Mouse (Mus musculus): Measurements from ENCODE around the gene Il6. TPM values are rescaled to one million over a fixed set of nuclear protein-coding genes. Genes with fewer than 3 reads are reported as not detected.

The Il6 gene
- total RNA-seq, 1 experiment from 2014 or later: 122 TPM

Other genes starting within 250 kb of the Il6 start
- gene Tyms, start 60.5 kb downstream of the Il6 start, total RNA-seq (2017): 4.6 to 6.0 TPM (median 5.5 TPM) in 3 replicates
- gene Garem2, start 92.0 kb downstream of the Il6 start, total RNA-seq (2017): not detected in 3 replicates
- not detected in 3 replicates for gene 3110082J24Rik, start 93.0 kb downstream of the Il6 start, total RNA-seq (2017)
- 103 to 133 TPM (median 113 TPM) in 3 replicates for gene Hadha, start 142.0 kb downstream of the Il6 start, total RNA-seq (2017)
- 86.5 to 145 TPM (median 87.3 TPM) in 3 replicates for gene Hadhb, start 142.1 kb downstream of the Il6 start, total RNA-seq (2017)
- gene Adgrf3, start 192.6 kb downstream of the Il6 start, total RNA-seq (2017): not detected in 3 replicates
- 19.7 to 23.6 TPM (median 22.3 TPM) in 3 replicates for gene Selenoi, start 219.5 kb downstream of the Il6 start, total RNA-seq (2017)